Mouse (Mus musculus): ENCODE results near the gene Diaph3. TPM values are rescaled to one million over a fixed set of nuclear protein-coding genes. Genes with fewer than 3 reads are reported as not detected.

Diaph3 gene
- polyA plus RNA-seq, 1 experiment from 2014 or later: 12.3 TPM

- H3K27ac ChIP-seq: no peak overlapping the region
- H3K9ac ChIP-seq: no peak overlapping the region
- H3K4me1 ChIP-seq: no peaks in the 10 kb centered on the region; the same call in 1 of the 2 replicates
- H3K9me3 ChIP-seq: no peaks in the 10 kb centered on the region
- H3K27me3 ChIP-seq: no peaks in the 10 kb centered on the region
- no peak for ATAC-seq (ENCODE audit: low FRiP score, low read depth)
- H3K4me2 ChIP-seq (replicated peaks): no peak overlapping the region
- H3K4me3 ChIP-seq: no peak overlapping the region
- WGBS: 37% methylated on average over 4 of the region's 4 CpGs
- H3K36me3 ChIP-seq: no peaks in the 10 kb centered on the region
Observed at GRCm38 (mm10) chr14:86833003-86833402, 308.0 kb downstream of the Diaph3 start.

GRCm38 (mm10) chr14:86816246-86816645 is 324.8 kb downstream of the Diaph3 start:
- no peak for ATAC-seq (ENCODE audit: low FRiP score, low read depth)
- 96% methylated on average over 4 of the region's 4 CpGs for WGBS

GRCm38 (mm10) chr14:86788880-86789641 is 352.0 kb downstream of the Diaph3 start:
- Histone ChIP-seq H3K4me1 (peaks cover 4% of the 10 kb centered on the region; the same call in 1 of the 2 replicates), H3K27ac (no peak overlapping the region), H3K4me3 (no peak overlapping the region), H3K9ac (no peak overlapping the region), H3K4me2 (replicated peaks) (no peak overlapping the region), H3K36me3 (no peaks in the 10 kb centered on the region), H3K27me3 (no peaks in the 10 kb centered on the region), H3K9me3 (no peaks in the 10 kb centered on the region)
- no peak for ATAC-seq (ENCODE audit: low FRiP score, low read depth)
- 86% methylated on average over 6 of the region's 6 CpGs for WGBS

More at GRCm38 (mm10) chr14:86816246-86816645, 324.8 kb downstream of the Diaph3 start:
- no peaks in the 10 kb centered on the region for H3K4me1 ChIP-seq
- H3K36me3 ChIP-seq: no peaks in the 10 kb centered on the region
- no peaks in the 10 kb centered on the region for H3K27me3 ChIP-seq
- no peak overlapping the region for H3K9ac ChIP-seq
- no peak overlapping the region for H3K4me2 ChIP-seq (replicated peaks)
- no peak overlapping the region for H3K27ac ChIP-seq
- no peak overlapping the region for H3K4me3 ChIP-seq
- H3K9me3 ChIP-seq: no peaks in the 10 kb centered on the region

- no peak overlapping the region for H3K9ac ChIP-seq
- no peaks in the 10 kb centered on the region for H3K36me3 ChIP-seq
- no peaks in the 10 kb centered on the region for H3K9me3 ChIP-seq
- H3K4me3 ChIP-seq: no peak overlapping the region
- H3K27ac ChIP-seq: no peak overlapping the region
- no peak for ATAC-seq (ENCODE audit: low FRiP score, low read depth)
- peaks cover 4% of the 10 kb centered on the region; the same call in 1 of the 2 replicates for H3K4me1 ChIP-seq
- H3K27me3 ChIP-seq: no peaks in the 10 kb centered on the region
- 15% methylated on average over 8 of the region's 8 CpGs for WGBS
- no peak overlapping the region for H3K4me2 ChIP-seq (replicated peaks)
Observed at GRCm38 (mm10) chr14:86786866-86787265, 354.2 kb downstream of the Diaph3 start.

GRCm38 (mm10) chr14:86781553-86782273 is 359.3 kb downstream of the Diaph3 start:
- Histone ChIP-seq H3K36me3 (no peaks in the 10 kb centered on the region), H3K4me2 (replicated peaks) (no peak overlapping the region), H3K9ac (no peak overlapping the region), H3K27ac (no peak overlapping the region), H3K9me3 (no peaks in the 10 kb centered on the region), H3K4me1 (no peaks in the 10 kb centered on the region), H3K27me3 (no peaks in the 10 kb centered on the region), H3K4me3 (no peak overlapping the region)
- ATAC-seq (ENCODE audit: low FRiP score, low read depth): no peak; the same call in 1 of the 2 replicates
- WGBS: 63% methylated on average over 6 of the region's 6 CpGs

GRCm38 (mm10) chr14:86773311-86773710 is 367.7 kb downstream of the Diaph3 start:
- no peak overlapping the region for H3K9ac ChIP-seq
- no peaks in the 10 kb centered on the region for H3K9me3 ChIP-seq
- 61% methylated on average over 2 of the region's 2 CpGs for WGBS
- no peaks in the 10 kb centered on the region for H3K36me3 ChIP-seq
- H3K27ac ChIP-seq: no peak overlapping the region
- H3K4me3 ChIP-seq: no peak overlapping the region
- H3K4me1 ChIP-seq: no peaks in the 10 kb centered on the region
- no peak for ATAC-seq (ENCODE audit: low FRiP score, low read depth)
- no peaks in the 10 kb centered on the region for H3K27me3 ChIP-seq
- H3K4me2 ChIP-seq (replicated peaks): no peak overlapping the region

- H3K4me3 ChIP-seq: no peak overlapping the region
- no peak for ATAC-seq (ENCODE audit: low FRiP score, low read depth)
- 68% methylated on average over 14 of the region's 14 CpGs for WGBS
- no peaks in the 10 kb centered on the region for H3K36me3 ChIP-seq
- no peak overlapping the region for H3K4me2 ChIP-seq (replicated peaks)
- H3K9me3 ChIP-seq: no peaks in the 10 kb centered on the region
- no peak overlapping the region for H3K27ac ChIP-seq
- no peaks in the 10 kb centered on the region for H3K27me3 ChIP-seq
- no peaks in the 10 kb centered on the region for H3K4me1 ChIP-seq
- no peak overlapping the region for H3K9ac ChIP-seq
Observed at GRCm38 (mm10) chr14:86772176-86773150, 368.6 kb downstream of the Diaph3 start.

GRCm38 (mm10) chr14:86764286-86764685 is 376.7 kb downstream of the Diaph3 start:
- Histone ChIP-seq H3K9ac (no peak overlapping the region), H3K27ac (no peak overlapping the region), H3K27me3 (no peaks in the 10 kb centered on the region), H3K36me3 (no peaks in the 10 kb centered on the region), H3K4me3 (no peak overlapping the region), H3K9me3 (no peaks in the 10 kb centered on the region), H3K4me2 (replicated peaks) (no peak overlapping the region), H3K4me1 (no peaks in the 10 kb centered on the region)
- WGBS: 53% methylated on average over 2 of the region's 2 CpGs
- no peak for ATAC-seq (ENCODE audit: low FRiP score, low read depth)

- Histone ChIP-seq H3K9me3 (no peaks in the 10 kb centered on the region), H3K9ac (no peak overlapping the region), H3K4me2 (replicated peaks) (no peak overlapping the region), H3K4me3 (no peak overlapping the region), H3K27ac (no peak overlapping the region), H3K27me3 (no peaks in the 10 kb centered on the region), H3K4me1 (peaks cover 8% of the 10 kb centered on the region; the same call in 1 of the 2 replicates), H3K36me3 (no peaks in the 10 kb centered on the region)
- WGBS: 83% methylated on average over 9 of the region's 9 CpGs
- 0 out of 2 replicates have a peak, but pooled peaks have one; percentile 32 for ATAC-seq (ENCODE audit: low FRiP score, low read depth)
Observed at GRCm38 (mm10) chr14:86757604-86758520, 383.2 kb downstream of the Diaph3 start.

GRCm38 (mm10) chr14:86757132-86757531 is 383.9 kb downstream of the Diaph3 start:
- peak; percentile 64; the same call in 1 of the 2 replicates for ATAC-seq (ENCODE audit: low FRiP score, low read depth)
- H3K36me3 ChIP-seq: no peaks in the 10 kb centered on the region
- no peak overlapping the region for H3K27ac ChIP-seq
- H3K4me1 ChIP-seq: peaks cover 8% of the 10 kb centered on the region; the same call in 1 of the 2 replicates
- H3K4me2 ChIP-seq (replicated peaks): no peak overlapping the region
- H3K27me3 ChIP-seq: no peaks in the 10 kb centered on the region
- H3K4me3 ChIP-seq: no peak overlapping the region
- H3K9ac ChIP-seq: no peak overlapping the region
- H3K9me3 ChIP-seq: no peaks in the 10 kb centered on the region
- 69% methylated on average over 4 of the region's 4 CpGs for WGBS

- H3K36me3 ChIP-seq: no peaks in the 10 kb centered on the region
- no peak for ATAC-seq (ENCODE audit: low FRiP score, low read depth)
Observed at GRCm38 (mm10) chr14:86750351-86750750, 390.7 kb downstream of the Diaph3 start.

More at GRCm38 (mm10) chr14:86750351-86750750, 390.7 kb downstream of the Diaph3 start:
- H3K4me1 ChIP-seq: peaks cover 15% of the 10 kb centered on the region
- H3K4me3 ChIP-seq: no peak overlapping the region
- 78% methylated on average over 7 of the region's 7 CpGs for WGBS
- no peak overlapping the region for H3K9ac ChIP-seq
- no peak overlapping the region for H3K27ac ChIP-seq
- H3K27me3 ChIP-seq: no peaks in the 10 kb centered on the region
- no peaks in the 10 kb centered on the region for H3K9me3 ChIP-seq
- H3K4me2 ChIP-seq (replicated peaks): no peak overlapping the region
